Mouse (Mus musculus) neural tube, embryonic 15.5 days (tissue): ENCODE measurements around the gene Ercc6l. TPM values are rescaled to one million over a fixed set of nuclear protein-coding genes. Genes with fewer than 3 reads are reported as not detected.
"Not testable (repeated sequence)": the region's sequence is repeated elsewhere in the genome, so short reads cannot be mapped to it uniquely, and the experiment has no call there.

Experiments used
- ATAC-seq: fragments of 200-750 bp; cut with Nextera tagmentation; 2 replicates; pipeline ENCODE4 v1.8.0; 2017; ENCODE audit warnings: mild to moderate bottlenecking, moderate TSS enrichment, moderate library complexity; ENCODE audit not compliant: low FRiP score
- H3K27ac ChIP-seq: fragments of 300-500 bp; sonication (generic); replicated peaks from 2 replicates; pipeline ENCODE4 v1.5.1; 2015; ENCODE audit warnings: mild to moderate bottlenecking, inconsistent platforms
- H3K27me3 ChIP-seq: fragments of 300-500 bp; sonication (generic); replicated peaks from 2 replicates; pipeline ENCODE4 v1.6.1; 2015; ENCODE audit warnings: inconsistent platforms
- H3K36me3 ChIP-seq: fragments of 300-500 bp; sonication (generic); 2 replicates; pipeline ENCODE4 v1.6.1; 2015; ENCODE audit warnings: inconsistent platforms
- H3K4me1 ChIP-seq: fragments of 300-500 bp; sonication (generic); 2 replicates; pipeline ENCODE4 v1.6.1; 2015; ENCODE audit warnings: inconsistent platforms
- H3K4me2 ChIP-seq: fragments of 300-500 bp; sonication (generic); 2 replicates; pipeline ENCODE4 v1.6.1; 2015; ENCODE audit warnings: inconsistent platforms, mild to moderate bottlenecking, moderate library complexity
- H3K4me3 ChIP-seq: fragments of 300-500 bp; sonication (generic); replicated peaks from 2 replicates; pipeline ENCODE4 v1.5.1; 2015; ENCODE audit warnings: mild to moderate bottlenecking, inconsistent platforms
- H3K9ac ChIP-seq: fragments of 300-500 bp; sonication (generic); replicated peaks from 2 replicates; pipeline ENCODE4 v1.6.1; 2015; ENCODE audit warnings: mild to moderate bottlenecking, inconsistent platforms
- H3K9me3 ChIP-seq: fragments of 300-500 bp; sonication (generic); replicated peaks from 2 replicates; pipeline ENCODE4 v1.6.1; 2016; ENCODE audit warnings: inconsistent platforms
- WGBS: fragments of 180-500 bp; shearing (Covaris S2); methylation state at CpG from one replicate; pipeline ENCODE4 v1.1.7; 2015; ENCODE audit warnings: mixed read lengths; 5-methylcytosine and 5-hydroxymethylcytosine counted together
- polyA plus RNA-seq: library from polyadenylated mRNA; unstranded; fragments of >200 nt; fragmentation: Nextera tagmentation; extraction: Ambion mirVana; gene quantifications from 2 replicates; pipeline ENCODE4 v1.2.1, GENCODE M21; 2015

Ercc6l gene
- polyA plus RNA-seq, 1 experiment from 2014 or later: 1.1 TPM

GRCm38 (mm10) chrX:102103830-102104229, 53.1 kb downstream of the Ercc6l start:
- not testable (repeated sequence) for ATAC-seq, H3K4me2 ChIP-seq, H3K4me1 ChIP-seq, H3K4me3 ChIP-seq, H3K36me3 ChIP-seq, H3K9ac ChIP-seq, H3K9me3 ChIP-seq, H3K27ac ChIP-seq
- H3K27me3 ChIP-seq: 0 out of 2 replicates have a peak, but pooled peaks cover 10% of the 10 kb centered on the region
- 56% methylated on average over 2 of the region's 2 CpGs for WGBS

- no peaks in the 10 kb centered on the region for H3K4me1 ChIP-seq
- H3K4me3 ChIP-seq: no peak overlapping the region
- no peaks in the 10 kb centered on the region for H3K9me3 ChIP-seq
- H3K27me3 ChIP-seq: 0 out of 2 replicates have a peak, but pooled peaks cover 8% of the 10 kb centered on the region
- ATAC-seq: no peak
- no peak overlapping the region for H3K9ac ChIP-seq
- H3K27ac ChIP-seq: no peak overlapping the region
- WGBS: 71% methylated on average over 7 of the region's 7 CpGs
- no peaks in the 10 kb centered on the region for H3K36me3 ChIP-seq
- no peak overlapping the region for H3K4me2 ChIP-seq
These were observed 55.0 kb downstream of the Ercc6l start for GRCm38 (mm10) chrX:102101886-102102285.

- 74% methylated on average over 7 of the region's 7 CpGs for WGBS
- peaks cover 15% of the 10 kb centered on the region; the same call in 1 of the 2 replicates for H3K27me3 ChIP-seq
- no peaks in the 10 kb centered on the region for H3K36me3 ChIP-seq
- H3K4me2 ChIP-seq: no peak overlapping the region
- ATAC-seq: no peak
- H3K4me1 ChIP-seq: no peaks in the 10 kb centered on the region
- H3K9me3 ChIP-seq: no peaks in the 10 kb centered on the region
- H3K4me3 ChIP-seq: no peak overlapping the region
- no peak overlapping the region for H3K27ac ChIP-seq
- no peak overlapping the region for H3K9ac ChIP-seq
These were observed 62.4 kb downstream of the Ercc6l start for GRCm38 (mm10) chrX:102094381-102094904.

Other genes starting within 250 kb of the Ercc6l start
- gene Rtl5, start 85.8 kb downstream of the Ercc6l start, polyA plus RNA-seq: 4.7 and 6.3 TPM in 2 replicates
- gene Pin4, start 37.6 kb downstream of the Ercc6l start, polyA plus RNA-seq: 69.9 and 71.6 TPM in 2 replicates
- gene Rps4x, start 32.3 kb upstream of the Ercc6l start, polyA plus RNA-seq: 357 and 446 TPM in 2 replicates
- 9.9 and 13.2 TPM in 2 replicates for gene Cited1, start 95.1 kb upstream of the Ercc6l start, polyA plus RNA-seq